Mouse (Mus musculus): ENCODE measurements around the gene Col17a1.
A peak's percentile ranks its signal among the peaks of the same experiment; 100 is the strongest.

Gene Col17a1

GRCm38 (mm10) chr19:47691994-47692393 is at the start of gene Col17a1:
Gene Col17a1, minus strand, starts transcription at chr19:47692094.
- DNase-seq (ENCODE audit: low read depth, low spot score), result no peak

DNA sequence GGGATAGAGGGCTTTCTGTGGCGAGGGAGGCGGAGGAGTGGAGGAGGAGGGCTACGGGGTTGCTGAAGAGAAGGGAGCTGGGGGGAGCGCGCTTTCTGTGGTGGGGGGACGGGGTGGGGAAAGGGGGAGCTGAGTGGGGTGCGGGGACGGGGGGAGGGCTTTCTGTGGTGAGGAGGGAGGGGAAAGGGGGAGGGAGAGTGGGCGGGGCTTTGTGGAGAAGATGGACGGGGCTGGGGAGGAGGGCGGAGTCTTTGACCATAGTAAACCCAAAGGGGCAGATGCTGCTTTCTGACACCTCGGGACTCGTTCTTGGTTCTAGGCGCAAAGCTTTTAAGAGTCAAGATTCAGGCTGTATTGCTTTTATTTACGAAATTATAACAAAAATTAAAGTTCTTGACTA is 40.0 kb upstream of the Col17a1 start:
- DNase-seq (ENCODE audit: low read depth, low spot score), result peak; percentile 74

DNA sequence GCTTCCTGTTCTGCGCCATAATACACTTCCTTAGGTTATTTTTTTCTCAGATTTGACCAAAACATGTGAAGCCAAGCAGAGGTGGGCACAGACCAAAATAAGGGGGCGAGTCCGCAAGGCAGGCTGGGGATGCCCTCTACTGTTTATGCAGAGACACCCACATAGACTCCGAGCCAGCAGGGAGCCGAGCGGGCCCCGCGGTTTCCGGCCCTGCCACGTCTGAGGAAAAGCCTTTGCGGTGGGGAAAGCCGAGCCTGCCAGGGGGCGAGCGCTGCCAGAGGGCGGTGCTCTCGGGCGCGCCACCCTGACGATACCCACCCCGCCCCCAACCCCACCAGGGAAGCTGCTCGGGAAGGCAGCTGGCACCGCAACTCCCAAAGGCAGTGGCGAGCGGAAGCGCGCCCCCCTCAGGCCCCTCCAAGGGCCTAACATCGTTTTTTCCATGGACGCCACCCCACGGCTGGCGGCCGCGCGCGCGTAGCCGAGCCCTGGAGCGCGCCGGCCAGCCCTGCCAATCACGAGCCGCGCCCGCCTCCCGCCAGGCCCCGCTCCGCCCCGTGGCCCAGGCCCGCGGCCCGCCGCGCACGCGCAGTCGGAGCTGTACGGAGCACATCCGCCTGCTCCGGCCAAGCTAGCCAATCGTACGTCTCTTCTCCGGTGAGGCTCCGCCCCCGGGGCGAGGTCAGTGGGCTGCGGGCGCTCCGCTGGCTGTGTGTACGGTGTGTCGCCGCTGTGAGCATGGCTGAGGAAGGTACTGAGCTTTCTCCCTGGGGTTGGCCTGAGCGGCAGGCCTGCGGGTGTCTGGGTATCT is 39.4 kb upstream of the Col17a1 start, which contains the start of gene Sfr1:
Gene Sfr1, plus strand, starts transcription at position 612 of the 811 bp plus-strand sequence.
- DNase-seq (ENCODE audit: low read depth, low spot score), result peak; percentile 98

DNA sequence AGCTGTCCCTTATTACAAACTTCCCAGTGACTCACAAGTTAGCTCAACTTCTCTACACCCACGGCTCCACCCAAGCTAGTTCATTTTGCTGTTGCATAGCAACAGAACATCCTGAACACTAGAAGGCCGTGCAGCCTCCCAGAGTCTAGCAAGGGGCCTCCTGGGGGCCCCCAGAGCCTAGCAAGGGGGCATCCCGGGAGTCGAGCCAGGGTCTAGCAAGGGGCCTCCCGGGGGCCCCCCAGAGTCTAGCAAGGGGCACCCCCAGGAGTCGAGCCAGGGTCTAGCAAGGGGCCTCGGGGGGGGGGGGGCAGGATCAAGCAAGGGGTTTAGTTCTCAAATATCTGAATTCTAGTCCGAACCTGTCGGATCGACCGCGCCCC is 38.8 kb upstream of the Col17a1 start:
- DNase-seq (ENCODE audit: low read depth, low spot score), result peak; percentile 78

DNA sequence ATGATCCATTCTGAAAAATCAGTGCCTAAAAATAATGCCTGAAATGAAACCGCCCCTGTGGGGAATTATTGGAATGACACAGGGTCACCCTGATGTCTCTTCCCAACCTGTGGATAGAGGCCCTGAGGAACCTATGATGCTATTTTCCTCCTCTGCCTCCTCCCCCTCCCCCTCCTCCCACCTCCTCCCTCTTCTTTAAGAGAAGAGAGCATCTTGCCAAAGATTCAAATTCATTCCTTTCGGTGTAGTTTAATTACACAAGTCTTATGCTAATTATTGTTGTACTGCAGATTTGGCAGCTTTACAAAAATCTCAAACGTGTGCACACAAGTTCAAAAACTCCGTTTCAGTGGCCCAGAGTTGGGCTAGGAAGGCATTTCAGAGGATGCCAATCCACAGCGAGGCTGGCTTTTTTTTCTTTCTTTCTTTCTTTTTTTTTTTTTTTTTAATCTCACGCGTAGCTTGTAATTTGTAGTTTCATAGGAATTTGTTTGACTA is 33.8 kb upstream of the Col17a1 start:
- DNase-seq (ENCODE audit: low read depth, low spot score), result no peak

GRCm38 (mm10) chr19:47724903-47725302 is 33.0 kb upstream of the Col17a1 start:
- DNase-seq (ENCODE audit: low read depth, low spot score), result no peak

DNA sequence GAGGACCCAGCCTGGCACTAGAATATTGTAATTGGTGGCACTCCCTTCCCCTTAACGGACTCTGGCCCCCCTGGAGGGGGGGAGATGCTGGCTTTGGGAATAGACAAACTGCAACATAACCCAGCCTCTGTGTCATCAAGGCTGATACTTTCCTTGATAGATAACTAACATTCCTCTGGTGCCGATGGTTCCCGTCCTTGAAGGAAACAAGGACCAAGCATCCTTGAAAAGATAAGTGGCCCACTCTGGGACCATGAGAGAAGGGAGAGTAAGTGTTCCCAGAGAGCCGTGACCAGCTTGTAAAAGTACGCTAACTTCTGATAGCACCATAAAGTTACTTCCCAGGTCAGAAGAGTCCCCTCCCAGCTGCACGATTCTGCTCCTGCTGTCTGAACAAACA is 30.6 kb upstream of the Col17a1 start:
- no peak for DNase-seq (ENCODE audit: low read depth, low spot score)

GRCm38 (mm10) chr19:47719147-47719546 is 27.3 kb upstream of the Col17a1 start:
- DNase-seq (ENCODE audit: low read depth, low spot score), result no peak

GRCm38 (mm10) chr19:47716144-47716543 is 24.2 kb upstream of the Col17a1 start:
- peak; percentile 52 for DNase-seq (ENCODE audit: low read depth, low spot score)

GRCm38 (mm10) chr19:47713457-47713856 is 21.6 kb upstream of the Col17a1 start:
- DNase-seq (ENCODE audit: low read depth, low spot score), result no peak

GRCm38 (mm10) chr19:47710376-47710775 is 18.5 kb upstream of the Col17a1 start:
- DNase-seq (ENCODE audit: low read depth, low spot score), result no peak

GRCm38 (mm10) chr19:47705772-47706309 is 13.9 kb upstream of the Col17a1 start:
- DNase-seq (ENCODE audit: low read depth, low spot score), result peak; percentile 60

GRCm38 (mm10) chr19:47705080-47705771 is 13.3 kb upstream of the Col17a1 start:
- DNase-seq (ENCODE audit: low read depth, low spot score), result peak; percentile 86

GRCm38 (mm10) chr19:47700509-47700908 is 8.6 kb upstream of the Col17a1 start:
- no peak for DNase-seq (ENCODE audit: low read depth, low spot score)

GRCm38 (mm10) chr19:47699743-47700142 is 7.8 kb upstream of the Col17a1 start:
- no peak for DNase-seq (ENCODE audit: low read depth, low spot score)

GRCm38 (mm10) chr19:47698266-47698665 is 6.4 kb upstream of the Col17a1 start:
- peak; percentile 23 for DNase-seq (ENCODE audit: low read depth, low spot score)

DNA sequence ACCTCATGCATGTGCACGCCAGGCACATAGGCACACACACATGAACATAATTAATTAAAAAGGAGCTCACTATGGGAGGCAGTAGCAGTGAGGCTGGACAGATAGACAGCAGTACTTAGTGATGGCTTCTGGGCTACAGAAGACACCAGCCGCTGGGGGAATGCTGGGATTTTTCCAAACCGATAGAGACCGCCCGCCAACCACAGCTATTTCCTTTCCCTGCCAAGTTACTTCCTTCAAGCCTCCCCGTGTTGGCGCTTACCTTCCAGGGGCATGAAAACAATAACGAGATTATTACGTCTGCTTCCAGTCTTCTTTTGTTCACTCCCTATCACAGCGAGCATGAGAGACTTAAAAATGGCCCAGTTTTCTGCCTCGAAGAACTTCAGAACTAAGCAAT is 5.2 kb upstream of the Col17a1 start:
- DNase-seq (ENCODE audit: low read depth, low spot score), result no peak

DNA sequence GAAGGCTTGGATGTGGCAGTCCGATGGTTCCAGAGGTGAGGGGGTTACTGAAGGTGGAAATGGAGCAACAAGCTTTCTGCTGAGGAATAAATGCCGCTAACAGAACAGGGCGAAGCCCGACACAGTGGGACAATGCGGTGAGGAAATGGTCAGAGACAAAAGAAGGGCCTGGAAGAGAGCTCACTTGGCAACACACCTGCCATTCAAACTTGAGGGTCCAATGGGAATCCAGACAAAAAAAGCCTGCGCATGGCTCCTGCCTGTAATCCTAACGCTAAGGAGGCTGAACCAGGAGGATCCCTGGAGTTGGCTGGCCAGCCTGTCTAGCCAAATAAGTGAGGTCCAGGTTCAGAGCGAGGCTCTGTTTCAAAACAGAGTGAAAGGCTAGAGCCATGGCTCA is 4.5 kb upstream of the Col17a1 start:
- peak; percentile 90 for DNase-seq (ENCODE audit: low read depth, low spot score)

DNA sequence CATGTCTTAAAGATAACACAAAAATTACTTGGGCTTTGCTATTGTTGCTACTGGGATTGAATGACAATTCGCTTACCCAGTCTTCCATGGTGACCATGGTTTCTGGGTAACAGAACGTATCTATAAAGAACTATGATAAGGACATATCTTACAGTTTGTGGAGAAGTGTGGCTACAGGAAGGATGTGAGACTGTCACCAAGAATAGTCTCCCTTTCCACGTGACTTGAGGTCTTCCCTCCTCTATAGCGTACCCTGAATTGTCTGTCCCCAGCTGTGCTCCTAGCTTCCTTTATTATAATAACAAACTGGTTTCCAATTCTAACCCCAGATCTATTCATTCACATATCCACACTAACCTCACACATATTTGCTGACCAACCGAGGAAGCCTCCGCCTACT is 3.8 kb upstream of the Col17a1 start:
- no peak for DNase-seq (ENCODE audit: low read depth, low spot score)

GRCm38 (mm10) chr19:47689592-47689991 is 2.3 kb downstream of the Col17a1 start:
- no peak for DNase-seq (ENCODE audit: low read depth, low spot score)

- no peak for DNase-seq (ENCODE audit: low read depth, low spot score)
Observed at GRCm38 (mm10) chr19:47678675-47679074, 13.2 kb downstream of the Col17a1 start.

- peak; percentile 77 for DNase-seq (ENCODE audit: low read depth, low spot score)
Observed at GRCm38 (mm10) chr19:47674419-47674818, 17.5 kb downstream of the Col17a1 start.
